Mouse (Mus musculus): ENCODE data around the gene Rnf115.
A peak's percentile ranks its signal among the peaks of the same experiment; 100 is the strongest.

DNA sequence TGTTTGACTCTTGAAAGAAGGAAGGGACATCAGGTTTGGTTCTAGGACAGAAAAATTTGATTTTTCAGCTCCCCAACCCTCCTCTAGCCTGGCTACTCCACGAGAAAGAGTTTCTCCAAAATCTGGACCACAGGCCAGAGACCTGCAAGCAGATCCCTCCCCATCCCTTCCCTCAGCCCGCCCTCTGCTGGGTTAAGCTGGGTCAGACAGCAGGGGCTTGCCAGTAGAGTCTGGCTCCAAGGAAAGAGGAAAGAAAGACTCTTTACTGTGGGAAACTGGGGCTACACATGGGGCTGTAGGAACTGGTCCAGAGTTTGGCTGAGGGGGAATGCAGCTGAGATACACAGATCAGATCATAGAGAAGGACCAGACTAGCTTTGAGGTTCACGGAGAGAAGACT is 35.0 kb upstream of the Rnf115 start:
- TF ChIP-seq CTCF (IDR thresholded peaks at IDR 0.05) (peak; percentile 49), POLR2A (IDR thresholded peaks at IDR 0.05; ENCODE audit: insufficient read depth, low read depth, low read length) (no peak), EP300 (IDR thresholded peaks at IDR 0.05; ENCODE audit: insufficient read depth, low read depth, low read length) (no peak)

Data from heart, adult 2 months (tissue).